Comparison of ENCODE assay signal across 19 mouse cellular contexts in the genomic region with DNA sequence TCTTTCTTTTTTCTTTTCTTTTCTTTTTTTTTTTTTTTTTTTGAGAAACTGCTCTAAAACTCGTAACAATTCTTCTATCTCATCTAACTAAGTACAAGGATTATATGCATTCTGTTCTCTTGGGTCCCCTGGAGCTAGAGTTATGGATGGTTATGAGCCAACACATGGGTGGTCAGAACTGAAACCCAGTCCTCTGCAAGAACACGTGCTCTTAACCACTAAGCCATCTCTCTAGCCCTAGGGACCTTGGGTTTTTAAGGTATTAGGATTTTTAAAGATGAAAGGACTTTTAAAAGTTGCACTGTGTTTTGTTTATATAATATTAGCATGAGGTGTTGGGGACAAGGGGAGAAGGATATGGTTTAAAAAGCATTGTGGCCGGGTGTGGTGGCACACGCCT.
A peak's percentile ranks its signal among the peaks of the same experiment; 100 is the strongest.
DNase-seq lines count a peak whose midpoint lies in the region; ATAC-seq and TF ChIP-seq lines count a peak whose summit lies in the region.
"Had no signal": no experiment of that assay in that cellular context is flagged by ENCODE, and none has a peak within 500 bp of the region (broad histone marks: within the 10 kb centered on the region; RNA-seq: fewer than 3 reads in every experiment).

No protein-coding gene starts in this region.

- no peak overlapping the region for H3K4me2 ChIP-seq in midbrain, embryonic 11.5 days
- no peak overlapping the region for H3K4me2 ChIP-seq in midbrain, embryonic 15.5 days
- no peak overlapping the region for H3K4me2 ChIP-seq in CH12.LX (ENCODE audit: insufficient read depth, low read depth, poor library complexity, severe bottlenecking)

- in situ Hi-C loops in CH12.LX (cut with MboI; ENCODE audit: low pct_ligation_motif_present, low pct_unique_long_range_greater_than_20kb, low sequenced_read_pairs): no loop called here

- no peaks in the 10 kb centered on the region for H3K9me3 ChIP-seq in midbrain, embryonic 11.5 days (ENCODE audit: control insufficient read depth, low read length)
- H3K9me3 ChIP-seq in midbrain, embryonic 15.5 days: no peaks in the 10 kb centered on the region
- no peaks in the 10 kb centered on the region for H3K9me3 ChIP-seq in CH12.LX (replicated peaks; ENCODE audit: low read length)
- H3K9me3 ChIP-seq: G1E had no signal

- H3K4me3 ChIP-seq in midbrain, embryonic 11.5 days (ENCODE audit: low read depth, low read length): no peak overlapping the region
- no peak overlapping the region for H3K4me3 ChIP-seq in midbrain, embryonic 15.5 days
- no peak overlapping the region for H3K4me3 ChIP-seq in CH12.LX (replicated peaks in 1 of 3; ENCODE audit: low read depth in 2 of 3, low read length in 2 of 3, poor library complexity in 1 of 3)
- H3K4me3 ChIP-seq in heart, adult 2 months: no peak overlapping the region

- dilution Hi-C loops in CH12.LX (cut with MboI; ENCODE audit: extremely low pct_ligation_motif_present, extremely low pct_unique_long_range_greater_than_20kb, low sequenced_read_pairs): no loop called here

- H3K27ac ChIP-seq in midbrain, embryonic 11.5 days (ENCODE audit: low read depth, low read length): no peak overlapping the region
- H3K27ac ChIP-seq in midbrain, embryonic 15.5 days: no peak overlapping the region
- H3K27ac ChIP-seq in CH12.LX (ENCODE audit: insufficient read depth, low read depth): no peak overlapping the region
- H3K27ac ChIP-seq in heart, adult 2 months: no peak overlapping the region

- H3K36me3 ChIP-seq in midbrain, embryonic 11.5 days (ENCODE audit: control insufficient read depth, insufficient read depth, low read length): no peaks in the 10 kb centered on the region
- H3K36me3 ChIP-seq in midbrain, embryonic 15.5 days (replicated peaks): no peaks in the 10 kb centered on the region
- no peaks in the 10 kb centered on the region for H3K36me3 ChIP-seq in CH12.LX (replicated peaks in 1 of 2; ENCODE audit: control insufficient read depth in 1 of 2, insufficient read depth in 1 of 2, low read length in 1 of 2)
- no peaks in the 10 kb centered on the region for H3K36me3 ChIP-seq in heart, adult 2 months (ENCODE audit: control insufficient read depth, insufficient read depth, low read length)
- H3K36me3 ChIP-seq: G1E had no signal

- no peak for TF ChIP-seq CTCF in CH12.LX (conservative IDR thresholded peaks at IDR 0.05 in 1 of 2, IDR thresholded peaks at IDR 0.05 in 1 of 2; ENCODE audit: low read depth in 2 of 2, low read length in 2 of 2)
- no peak for TF ChIP-seq CTCF in heart, adult 2 months (IDR thresholded peaks at IDR 0.05)

- no peak overlapping the region for H3K9ac ChIP-seq in midbrain, embryonic 11.5 days (ENCODE audit: low read length)
- no peak overlapping the region for H3K9ac ChIP-seq in midbrain, embryonic 15.5 days
- no peak overlapping the region for H3K9ac ChIP-seq in CH12.LX (ENCODE audit: insufficient read depth, low read depth)
- no peak overlapping the region for H3K9ac ChIP-seq in heart, adult 2 months (ENCODE audit: low read depth, low read length)

- no peak for TF ChIP-seq POLR2A in CH12.LX (IDR thresholded peaks at IDR 0.05; ENCODE audit: low read depth, low read length)
- TF ChIP-seq POLR2A in heart, adult 2 months (IDR thresholded peaks at IDR 0.05; ENCODE audit: insufficient read depth, low read depth, low read length): no peak

- intact Hi-C loops in heart, adult 2 months (cut with DNase I): no loop called here

- TF ChIP-seq RAD21 in CH12.LX (IDR thresholded peaks at IDR 0.05; ENCODE audit: low read depth, low read length): no peak

- ATAC-seq in midbrain, embryonic 11.5 days (ENCODE audit: low FRiP score): no peak
- ATAC-seq in midbrain, embryonic 15.5 days (replicated peaks): no peak
- ATAC-seq: activated CD4-positive, CD25-positive, alpha-beta regulatory T cell, adult 4 months; CD4-positive, CD25-positive, alpha-beta regulatory T cell, adult 4 months; Patski had no signal

- peak; percentile 53 for DNase-seq in midbrain, embryonic 11.5 days (ENCODE audit: low spot score, missing footprints)
- no peak for DNase-seq in CH12.LX (ENCODE audit: extremely low read depth)
- no peak for DNase-seq in heart, adult 2 months
- DNase-seq: adrenal gland, adult 2 months; adrenal gland, adult 8-10 months; adrenal gland, postnatal 10 days; adrenal gland, postnatal 14 days; adrenal gland, postnatal 25 days; adrenal gland, postnatal 36 days; B cell, adult 2 months; cerebellum, adult 11 months; cerebellum, adult 11-12 months; cerebellum, adult 18-20 months; cerebellum, adult 2 months had no signal

- peaks cover 16% of the 10 kb centered on the region for H3K27me3 ChIP-seq in midbrain, embryonic 11.5 days (ENCODE audit: control insufficient read depth, insufficient read depth, low read length)
- H3K27me3 ChIP-seq in midbrain, embryonic 15.5 days (replicated peaks): peaks cover 12% of the 10 kb centered on the region
- H3K27me3 ChIP-seq in CH12.LX (replicated peaks): no peaks in the 10 kb centered on the region
- no peaks in the 10 kb centered on the region; the same call in 1 of the 2 replicates for H3K27me3 ChIP-seq in heart, adult 2 months (ENCODE audit: control insufficient read depth, insufficient read depth, low read length)
- H3K27me3 ChIP-seq: Patski had no signal

- 92% methylated on average over 4 of the region's 4 CpGs for WGBS in midbrain, embryonic 11.5 days
- 94% methylated on average over 4 of the region's 4 CpGs for WGBS in midbrain, embryonic 15.5 days
- WGBS in heart, adult 2 months: 85% methylated on average over 4 of the region's 4 CpGs

- no peak for TF ChIP-seq EP300 in CH12.LX (IDR thresholded peaks at IDR 0.05; ENCODE audit: low read length)
- no peak for TF ChIP-seq EP300 in heart, adult 2 months (IDR thresholded peaks at IDR 0.05; ENCODE audit: insufficient read depth, low read depth, low read length)

- no peaks in the 10 kb centered on the region for H3K79me2 ChIP-seq in CH12.LX (replicated peaks; ENCODE audit: control insufficient read depth, extremely low read depth, insufficient read depth, poor library complexity, severe bottlenecking)
- H3K79me2 ChIP-seq in heart, adult 2 months (replicated peaks; ENCODE audit: control insufficient read depth, insufficient read depth, low read length): no peaks in the 10 kb centered on the region

- 0 out of 2 replicates have a peak, but pooled peaks cover 7% of the 10 kb centered on the region for H3K4me1 ChIP-seq in midbrain, embryonic 11.5 days (ENCODE audit: control insufficient read depth, insufficient read depth, low read length)
- peaks cover 8% of the 10 kb centered on the region for H3K4me1 ChIP-seq in midbrain, embryonic 15.5 days
- H3K4me1 ChIP-seq in CH12.LX (ENCODE audit: control insufficient read depth in 1 of 2, insufficient read depth in 2 of 2): peaks cover 3 to 17% of the 10 kb centered on the region in 2 experiments; a peak in 3 of 4 replicates
- peaks cover 2% of the 10 kb centered on the region; the same call in 1 of the 2 replicates for H3K4me1 ChIP-seq in heart, adult 2 months (ENCODE audit: control insufficient read depth, insufficient read depth, low read length)

TF ChIP-seq in CH12.LX, 34 proteins besides CTCF, POLR2A, EP300 and RAD21:
- TF ChIP-seq CHD2 (IDR thresholded peaks at IDR 0.05; ENCODE audit: low read length): no peak
- TF ChIP-seq MAX (IDR thresholded peaks at IDR 0.05; ENCODE audit: low read length): peak; percentile 63; the same call in 1 of the 2 replicates
- TF ChIP-seq BHLHE40 (IDR thresholded peaks at IDR 0.05; ENCODE audit: low read depth, low read length): peak; percentile 52
